Mouse (Mus musculus) stomach, embryonic 16.5 days (tissue): Measurements from ENCODE around the gene Smarca4. TPM values are rescaled to one million over a fixed set of nuclear protein-coding genes. Genes with fewer than 3 reads are reported as not detected.

Experiments used
- ATAC-seq: fragments of 200-750 bp; cut with Nextera tagmentation; 2 replicates; pipeline ENCODE4 v1.8.0; 2017; ENCODE audit warnings: moderate number of reproducible peaks, moderate TSS enrichment; ENCODE audit not compliant: insufficient read depth, low FRiP score
- H3K27ac ChIP-seq: fragments of 300-500 bp; sonication (generic); 2 replicates; pipeline ENCODE4 v1.5.1; 2014; ENCODE audit warnings: low read length
- H3K27me3 ChIP-seq: fragments of 300-500 bp; sonication (generic); 2 replicates; pipeline ENCODE4 v1.6.1; 2014; ENCODE audit warnings: low read length, control low read depth, mixed read lengths; ENCODE audit not compliant: control insufficient read depth, insufficient read depth
- H3K36me3 ChIP-seq: fragments of 300-500 bp; sonication (generic); 2 replicates; pipeline ENCODE4 v1.6.1; 2014; ENCODE audit warnings: low read length; ENCODE audit not compliant: control insufficient read depth, insufficient read depth
- H3K4me1 ChIP-seq: fragments of 300-500 bp; sonication (generic); 2 replicates; pipeline ENCODE4 v1.6.1; 2014; ENCODE audit warnings: low read length, control low read depth, mixed read lengths; ENCODE audit not compliant: control insufficient read depth, insufficient read depth
- H3K4me2 ChIP-seq: fragments of 300-500 bp; sonication (generic); 2 replicates; pipeline ENCODE4 v1.6.1; 2014; ENCODE audit warnings: low read depth, low read length, mixed read lengths
- H3K4me3 ChIP-seq: fragments of 300-500 bp; sonication (generic); replicated peaks from 2 replicates; pipeline ENCODE4 v1.5.1; 2014; ENCODE audit warnings: mild to moderate bottlenecking, low read length
- H3K9ac ChIP-seq: fragments of 300-500 bp; sonication (generic); 2 replicates; pipeline ENCODE4 v1.6.1; 2014; ENCODE audit warnings: low read length
- H3K9me3 ChIP-seq: fragments of 300-500 bp; sonication (generic); replicated peaks from 2 replicates; pipeline ENCODE4 v1.6.1; 2016; ENCODE audit warnings: low read length, control low read depth; ENCODE audit not compliant: control insufficient read depth
- WGBS: fragments of 180-500 bp; shearing (Covaris S2); extraction: QIAGEN DNeasy Blood & Tissue Kit; methylation state at CpG from one replicate; pipeline ENCODE4 v1.1.7; 2014; 5-methylcytosine and 5-hydroxymethylcytosine counted together
- polyA plus RNA-seq: library from polyadenylated mRNA; unstranded; fragments of >200 nt; fragmentation: Nextera tagmentation; extraction: Ambion mirVana; gene quantifications from 2 replicates; pipeline ENCODE4 v1.2.1, GENCODE M21; 2015

Gene Smarca4
- polyA plus RNA-seq, 1 experiment from 2014 or later: 63.2 TPM

DNA sequence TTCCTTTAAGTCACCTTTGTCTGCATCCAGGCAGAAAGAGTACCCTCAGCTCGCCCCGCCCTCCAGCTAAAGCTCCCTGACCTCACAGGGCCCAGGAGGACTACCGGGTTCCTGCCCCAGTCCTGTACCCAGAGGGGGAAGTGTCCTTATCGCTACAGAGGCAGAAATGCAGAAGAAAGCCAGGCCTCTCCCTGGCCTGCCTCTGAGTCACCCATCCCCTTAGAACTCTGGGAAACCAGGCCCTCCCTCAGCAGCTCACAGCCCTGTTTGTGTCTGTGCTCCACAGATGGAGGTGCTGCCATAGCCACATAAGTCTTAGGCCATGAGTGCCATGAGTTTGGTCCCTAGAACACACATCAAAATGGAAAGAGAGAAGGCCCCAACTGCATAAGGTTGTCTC is 99.3 kb downstream of the Smarca4 start:
- peak overlapping the region; percentile 67 for H3K27ac ChIP-seq
- no peak overlapping the region for H3K4me2 ChIP-seq
- H3K4me3 ChIP-seq: no peak overlapping the region
- no peak overlapping the region for H3K9ac ChIP-seq
- H3K9me3 ChIP-seq: no peaks in the 10 kb centered on the region
- 38% methylated on average over 4 of the region's 4 CpGs for WGBS
- H3K27me3 ChIP-seq: no peaks in the 10 kb centered on the region
- H3K36me3 ChIP-seq: no peaks in the 10 kb centered on the region
- ATAC-seq: peak; percentile 94
- H3K4me1 ChIP-seq: no peaks in the 10 kb centered on the region

- WGBS: 69% methylated on average over 2 of the region's 2 CpGs
- no peak overlapping the region for H3K4me2 ChIP-seq
These were observed 101.0 kb downstream of the Smarca4 start for GRCm38 (mm10) chr9:21717015-21717414.

DNA sequence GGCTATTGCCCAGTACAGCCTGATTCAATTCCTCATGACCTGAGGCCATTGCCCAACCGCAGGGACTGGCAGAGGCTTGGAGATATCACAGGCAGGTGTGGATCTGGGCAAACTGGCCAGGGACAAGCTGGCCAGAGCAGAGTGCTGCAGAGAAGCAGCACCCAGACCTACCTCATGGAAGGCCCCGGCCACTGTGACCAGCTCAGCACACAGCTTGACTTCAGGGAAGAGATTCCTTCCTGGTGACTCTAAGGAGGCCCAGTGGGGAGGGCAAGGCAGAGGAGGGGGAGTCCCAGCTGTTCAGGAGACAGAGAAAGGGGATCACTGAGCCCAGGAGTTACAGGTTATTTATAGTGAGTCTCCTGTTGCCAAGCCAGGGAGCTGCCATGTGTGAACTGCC is 105.1 kb downstream of the Smarca4 start:
- H3K4me3 ChIP-seq: no peak overlapping the region
- ATAC-seq: no peak
- H3K27ac ChIP-seq: no peak overlapping the region

More at GRCm38 (mm10) chr9:21717015-21717414, 101.0 kb downstream of the Smarca4 start:
- no peak overlapping the region for H3K4me3 ChIP-seq
- no peaks in the 10 kb centered on the region for H3K4me1 ChIP-seq
- H3K27ac ChIP-seq: no peak overlapping the region
- H3K9me3 ChIP-seq: no peaks in the 10 kb centered on the region
- H3K9ac ChIP-seq: no peak overlapping the region
- no peaks in the 10 kb centered on the region for H3K27me3 ChIP-seq
- no peak for ATAC-seq
- no peaks in the 10 kb centered on the region for H3K36me3 ChIP-seq

GRCm38 (mm10) chr9:21723377-21724146 is 107.6 kb downstream of the Smarca4 start, which contains the start of gene Ldlr:
Ldlr (plus strand) TSS chr9:21723483.
- H3K4me2 ChIP-seq: peak within 1 kb of the TSS; percentile 79
- no peaks in the 10 kb centered on the region for H3K9me3 ChIP-seq
- peak within 1 kb of the TSS; percentile 73 for H3K4me3 ChIP-seq
- H3K4me1 ChIP-seq: peaks cover 33% of the 10 kb centered on the region
- peak within 1 kb of the TSS; percentile 79 for H3K9ac ChIP-seq
- ATAC-seq: peak; percentile 91
- peak within 1 kb of the TSS; percentile 98 for H3K27ac ChIP-seq
- H3K27me3 ChIP-seq: no peaks in the 10 kb centered on the region
- under 1% methylated on average over 47 of the region's 47 CpGs for WGBS
- H3K36me3 ChIP-seq: no peaks in the 10 kb centered on the region

More for the DNA sequence above, 105.1 kb downstream of the Smarca4 start:
- Histone ChIP-seq H3K9ac (0 out of 2 replicates have a peak overlapping the region, but pooled peaks have one; percentile 28), H3K4me1 (peaks cover 21% of the 10 kb centered on the region), H3K27me3 (no peaks in the 10 kb centered on the region), H3K36me3 (no peaks in the 10 kb centered on the region), H3K4me2 (no peak overlapping the region), H3K9me3 (no peaks in the 10 kb centered on the region)
- 65% methylated on average over 2 of the region's 2 CpGs for WGBS

- H3K9me3 ChIP-seq: no peaks in the 10 kb centered on the region
- H3K4me3 ChIP-seq: peak overlapping the region; percentile 73
- peak overlapping the region; percentile 79 for H3K9ac ChIP-seq
- no peaks in the 10 kb centered on the region for H3K36me3 ChIP-seq
- peak; percentile 94 for ATAC-seq
- under 1% methylated on average over 18 of the region's 18 CpGs for WGBS
- peak overlapping the region; percentile 79 for H3K4me2 ChIP-seq
- H3K27ac ChIP-seq: peak overlapping the region; percentile 98
- H3K4me1 ChIP-seq: peaks cover 37% of the 10 kb centered on the region
- H3K27me3 ChIP-seq: no peaks in the 10 kb centered on the region
These were observed 108.2 kb downstream of the Smarca4 start for GRCm38 (mm10) chr9:21724147-21724536.

GRCm38 (mm10) chr9:21725224-21726121 is 109.5 kb downstream of the Smarca4 start:
- H3K4me1 ChIP-seq: peaks cover 43% of the 10 kb centered on the region
- H3K36me3 ChIP-seq: no peaks in the 10 kb centered on the region
- H3K27ac ChIP-seq: peak overlapping the region; percentile 32; the same call in 1 of the 2 replicates

GRCm38 (mm10) chr9:21726218-21726975 is 110.4 kb downstream of the Smarca4 start:
- Histone ChIP-seq H3K9me3 (no peaks in the 10 kb centered on the region), H3K4me1 (peaks cover 43% of the 10 kb centered on the region), H3K27me3 (no peaks in the 10 kb centered on the region), H3K9ac (peak overlapping the region; percentile 64), H3K4me2 (peak overlapping the region; percentile 79), H3K27ac (peak overlapping the region; percentile 32; the same call in 1 of the 2 replicates), H3K4me3 (peak overlapping the region; percentile 73), H3K36me3 (no peaks in the 10 kb centered on the region; the same call in 1 of the 2 replicates)
- ATAC-seq: no peak
- 50% methylated on average over 14 of the region's 14 CpGs for WGBS

More at GRCm38 (mm10) chr9:21725224-21726121, 109.5 kb downstream of the Smarca4 start:
- Histone ChIP-seq H3K4me2 (peak overlapping the region; percentile 79), H3K9me3 (no peaks in the 10 kb centered on the region), H3K4me3 (peak overlapping the region; percentile 73), H3K9ac (peak overlapping the region; percentile 73), H3K27me3 (no peaks in the 10 kb centered on the region)
- no peak for ATAC-seq
- WGBS: 56% methylated on average over 23 of the region's 23 CpGs

DNA sequence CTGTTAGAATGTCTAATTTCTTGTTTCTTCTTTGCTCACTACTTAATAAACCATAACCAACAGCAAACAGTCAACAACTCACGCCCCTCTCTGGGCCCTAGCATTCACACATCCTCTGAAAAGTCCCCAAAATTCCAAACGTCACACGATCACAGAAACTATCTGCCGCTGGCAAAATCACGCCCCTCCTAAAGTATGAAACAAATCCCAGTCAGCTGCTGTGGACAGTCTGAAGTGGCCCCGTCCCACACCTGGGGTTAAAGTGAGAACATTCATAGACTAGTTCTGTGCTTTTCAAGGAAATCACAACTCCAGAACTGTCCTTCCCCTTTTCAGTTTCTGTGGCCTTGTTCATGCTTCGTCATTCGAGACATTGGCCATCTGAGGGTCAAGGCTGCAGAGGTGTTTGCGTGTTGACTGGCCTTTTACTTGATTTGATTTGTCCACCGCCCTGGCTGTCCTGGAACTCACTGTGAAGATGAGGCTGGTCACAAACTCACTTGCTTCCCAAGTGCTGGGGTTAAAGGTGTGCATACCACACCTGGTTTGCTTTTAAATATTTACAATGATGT is 112.4 kb downstream of the Smarca4 start:
- H3K9me3 ChIP-seq: no peaks in the 10 kb centered on the region
- peaks cover 10% of the 10 kb centered on the region for H3K36me3 ChIP-seq
- 76% methylated on average over 10 of the region's 10 CpGs for WGBS
- 0 out of 2 replicates have a peak overlapping the region, but pooled peaks have one; percentile 32 for H3K9ac ChIP-seq
- peak overlapping the region; percentile 7; the same call in 1 of the 2 replicates for H3K4me2 ChIP-seq
- H3K4me1 ChIP-seq: peaks cover 37% of the 10 kb centered on the region
- ATAC-seq: no peak
- no peaks in the 10 kb centered on the region for H3K27me3 ChIP-seq
- H3K27ac ChIP-seq: peak overlapping the region; percentile 64
- H3K4me3 ChIP-seq: no peak overlapping the region
